Mouse (Mus musculus) heart, embryonic 11.5 days (tissue): Measurements from ENCODE around the gene Helb. TPM values are rescaled to one million over a fixed set of nuclear protein-coding genes. Genes with fewer than 3 reads are reported as not detected.
"Not testable (repeated sequence)": the region's sequence is repeated elsewhere in the genome, so short reads cannot be mapped to it uniquely, and the experiment has no call there.

Source experiments
- ATAC-seq: fragments of 200-750 bp; cut with Nextera tagmentation; replicated peaks from 2 replicates; pipeline ENCODE4 v1.8.0; 2017; ENCODE audit warnings: moderate library complexity; ENCODE audit not compliant: insufficient number of reproducible peaks, low FRiP score, low TSS enrichment
- H3K27ac ChIP-seq: fragments of 300-500 bp; sonication (generic); 2 replicates; pipeline ENCODE4 v1.5.1; 2014; ENCODE audit warnings: mild to moderate bottlenecking, low read depth, low read length
- H3K27me3 ChIP-seq: fragments of 300-500 bp; sonication (generic); 2 replicates; pipeline ENCODE4 v1.6.1; 2014; ENCODE audit warnings: mild to moderate bottlenecking, low read length, mixed read lengths; ENCODE audit not compliant: control insufficient read depth, insufficient read depth
- H3K36me3 ChIP-seq: fragments of 300-500 bp; sonication (generic); 2 replicates; pipeline ENCODE4 v1.6.1; 2014; ENCODE audit warnings: mild to moderate bottlenecking, low read length, moderate library complexity, mixed read lengths; ENCODE audit not compliant: control insufficient read depth, insufficient read depth
- H3K4me1 ChIP-seq: fragments of 300-500 bp; sonication (generic); 2 replicates; pipeline ENCODE4 v1.6.1; 2014; ENCODE audit warnings: low read length; ENCODE audit not compliant: control insufficient read depth, insufficient read depth
- H3K4me2 ChIP-seq: fragments of 300-500 bp; sonication (generic); 2 replicates; pipeline ENCODE4 v1.6.1; 2014; ENCODE audit warnings: mild to moderate bottlenecking, moderate library complexity
- H3K4me3 ChIP-seq: fragments of 300-500 bp; sonication (generic); 2 replicates; pipeline ENCODE4 v1.5.1; 2014; ENCODE audit warnings: low read depth, low read length
- H3K9ac ChIP-seq: fragments of 300-500 bp; sonication (generic); 2 replicates; pipeline ENCODE4 v1.6.1; 2014; ENCODE audit warnings: mild to moderate bottlenecking, low read depth, low read length, moderate library complexity
- H3K9me3 ChIP-seq: fragments of 300-500 bp; sonication (generic); replicated peaks from 2 replicates; pipeline ENCODE4 v1.6.1; 2016; ENCODE audit warnings: low read length; ENCODE audit not compliant: control insufficient read depth
- WGBS: fragments of 180-500 bp; shearing (Covaris S2); extraction: QIAGEN DNeasy Blood & Tissue Kit; methylation state at CpG from one replicate; pipeline ENCODE4 v1.1.7; 2014; ENCODE audit not compliant: insufficient replicate concordance; 5-methylcytosine and 5-hydroxymethylcytosine counted together
- polyA plus RNA-seq: library from polyadenylated mRNA; unstranded; fragments of >200 nt; fragmentation: Nextera tagmentation; extraction: Ambion mirVana; gene quantifications from 2 replicates; pipeline ENCODE4 v1.2.1, GENCODE M21; 2014

Gene Helb
- polyA plus RNA-seq, 1 experiment from 2014 or later: 5.8 TPM

DNA sequence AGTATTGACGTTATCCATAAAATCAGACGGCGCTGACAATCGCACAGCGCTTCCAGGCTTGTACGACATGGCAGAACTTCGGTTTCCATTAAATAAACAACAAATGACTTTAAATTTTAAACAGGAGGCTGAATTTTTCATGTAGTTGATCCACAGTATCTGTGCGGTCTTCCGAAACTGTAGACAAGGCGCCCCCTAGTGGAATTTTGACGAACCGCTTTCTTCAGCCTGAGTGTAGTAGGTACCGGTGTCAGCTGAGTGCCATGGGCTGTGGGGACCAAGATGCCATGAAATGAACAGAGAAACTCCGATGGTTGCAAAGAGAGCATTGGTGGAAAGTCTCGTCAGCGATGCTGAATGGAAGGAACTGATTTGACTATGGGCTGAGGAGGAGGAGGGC lies 17.8 kb upstream of the Helb start:
- Histone ChIP-seq H3K4me1 (no peaks in the 10 kb centered on the region; the same call in 1 of the 2 replicates), H3K4me3 (no peak overlapping the region), H3K4me2 (no peak overlapping the region), H3K27ac (no peak overlapping the region), H3K27me3 (no peaks in the 10 kb centered on the region; the same call in 1 of the 2 replicates), H3K9me3 (no peaks in the 10 kb centered on the region), H3K9ac (no peak overlapping the region), H3K36me3 (no peaks in the 10 kb centered on the region)
- no peak for ATAC-seq
- WGBS: 52% methylated on average over 16 of the region's 16 CpGs

GRCm38 (mm10) chr10:120128601-120129277 lies 16.0 kb upstream of the Helb start:
- no peak overlapping the region for H3K4me3 ChIP-seq
- H3K9me3 ChIP-seq: no peaks in the 10 kb centered on the region
- H3K4me2 ChIP-seq: peak overlapping the region; percentile 29
- H3K27me3 ChIP-seq: no peaks in the 10 kb centered on the region; the same call in 1 of the 2 replicates
- no peak for ATAC-seq
- no peak overlapping the region for H3K27ac ChIP-seq
- no peaks in the 10 kb centered on the region for H3K4me1 ChIP-seq
- H3K9ac ChIP-seq: no peak overlapping the region
- H3K36me3 ChIP-seq: no peaks in the 10 kb centered on the region
- 39% methylated on average over 13 of the region's 13 CpGs for WGBS

DNA sequence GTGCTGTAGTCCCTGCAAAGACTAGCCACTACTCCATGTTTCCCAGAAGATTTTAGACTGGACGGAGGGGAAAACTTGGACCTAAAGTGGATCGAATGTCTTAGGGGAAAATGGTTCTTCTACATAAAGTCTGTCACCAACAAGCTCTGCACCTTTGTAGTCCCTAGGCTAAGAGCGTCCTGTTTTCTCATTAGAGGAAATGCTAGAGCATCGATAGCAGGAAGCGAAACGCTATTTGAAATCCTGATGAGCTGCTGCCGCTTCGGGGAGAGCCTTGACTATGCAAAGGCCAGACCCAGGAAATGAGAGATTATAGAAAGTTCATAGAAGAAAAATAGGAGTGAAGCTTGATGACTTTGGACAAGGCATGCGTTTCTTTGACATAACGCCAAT lies 12.7 kb upstream of the Helb start:
- H3K27me3 ChIP-seq: no peaks in the 10 kb centered on the region; the same call in 1 of the 2 replicates
- no peak overlapping the region for H3K4me3 ChIP-seq
- H3K9me3 ChIP-seq: no peaks in the 10 kb centered on the region
- no peak overlapping the region for H3K9ac ChIP-seq
- no peak for ATAC-seq
- WGBS: 70% methylated on average over 10 of the region's 10 CpGs
- no peak overlapping the region for H3K4me2 ChIP-seq
- no peak overlapping the region for H3K27ac ChIP-seq
- no peaks in the 10 kb centered on the region for H3K4me1 ChIP-seq
- no peaks in the 10 kb centered on the region for H3K36me3 ChIP-seq

- H3K4me3 ChIP-seq: no peak overlapping the region
- no peaks in the 10 kb centered on the region for H3K4me1 ChIP-seq
- no peak overlapping the region for H3K27ac ChIP-seq
- H3K9me3 ChIP-seq: no peaks in the 10 kb centered on the region
- 48% methylated on average over 7 of the region's 7 CpGs for WGBS
- H3K4me2 ChIP-seq: no peak overlapping the region
- no peaks in the 10 kb centered on the region; the same call in 1 of the 2 replicates for H3K27me3 ChIP-seq
- no peaks in the 10 kb centered on the region for H3K36me3 ChIP-seq
- no peak for ATAC-seq
- no peak overlapping the region for H3K9ac ChIP-seq
Observed at GRCm38 (mm10) chr10:120124801-120125464, 12.1 kb upstream of the Helb start.

- no peak for ATAC-seq
- WGBS: 89% methylated on average over 3 of the region's 3 CpGs
- Histone ChIP-seq H3K4me1 (no peaks in the 10 kb centered on the region), H3K9ac (no peak overlapping the region), H3K4me2 (no peak overlapping the region), H3K36me3 (no peaks in the 10 kb centered on the region), H3K27ac (no peak overlapping the region), H3K4me3 (no peak overlapping the region), H3K27me3 (no peaks in the 10 kb centered on the region; the same call in 1 of the 2 replicates), H3K9me3 (no peaks in the 10 kb centered on the region)
Observed at GRCm38 (mm10) chr10:120123721-120124120, 10.9 kb upstream of the Helb start.

DNA sequence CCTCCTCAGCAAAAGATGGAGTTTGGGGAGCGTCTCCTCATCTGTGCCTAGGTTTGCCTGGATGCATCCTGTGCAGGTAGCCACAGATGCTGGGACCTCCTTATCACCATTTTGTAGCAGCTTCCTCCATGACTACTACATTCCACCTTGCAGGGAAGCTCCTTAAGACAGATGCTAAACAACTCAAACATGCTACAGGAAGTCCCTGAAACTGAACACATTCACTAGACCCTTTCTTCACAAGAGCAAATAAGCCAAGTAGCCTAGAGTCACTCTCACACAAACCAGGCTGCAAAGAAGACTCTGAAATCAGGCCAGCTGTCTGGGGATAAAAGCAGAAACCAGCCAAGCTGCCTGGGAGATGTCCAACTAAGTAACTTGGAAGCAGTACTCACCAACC lies 2.5 kb upstream of the Helb start:
- Histone ChIP-seq H3K4me1 (no peaks in the 10 kb centered on the region), H3K27ac (no peak overlapping the region), H3K9ac (no peak overlapping the region), H3K4me2 (no peak overlapping the region), H3K27me3 (no peaks in the 10 kb centered on the region), H3K9me3 (no peaks in the 10 kb centered on the region), H3K4me3 (no peak overlapping the region), H3K36me3 (no peaks in the 10 kb centered on the region)
- no peak for ATAC-seq
- 90% methylated on average over 1 of the region's 1 CpGs for WGBS

- Histone ChIP-seq H3K9ac (no peak overlapping the region), H3K4me3 (no peak overlapping the region), H3K27ac (no peak overlapping the region), H3K9me3 (no peaks in the 10 kb centered on the region), H3K4me2 (no peak overlapping the region), H3K27me3 (no peaks in the 10 kb centered on the region), H3K36me3 (no peaks in the 10 kb centered on the region), H3K4me1 (no peaks in the 10 kb centered on the region)
- 55% methylated on average over 7 of the region's 7 CpGs for WGBS
- ATAC-seq: no peak
Observed at GRCm38 (mm10) chr10:120114493-120114892, 1.7 kb upstream of the Helb start.

DNA sequence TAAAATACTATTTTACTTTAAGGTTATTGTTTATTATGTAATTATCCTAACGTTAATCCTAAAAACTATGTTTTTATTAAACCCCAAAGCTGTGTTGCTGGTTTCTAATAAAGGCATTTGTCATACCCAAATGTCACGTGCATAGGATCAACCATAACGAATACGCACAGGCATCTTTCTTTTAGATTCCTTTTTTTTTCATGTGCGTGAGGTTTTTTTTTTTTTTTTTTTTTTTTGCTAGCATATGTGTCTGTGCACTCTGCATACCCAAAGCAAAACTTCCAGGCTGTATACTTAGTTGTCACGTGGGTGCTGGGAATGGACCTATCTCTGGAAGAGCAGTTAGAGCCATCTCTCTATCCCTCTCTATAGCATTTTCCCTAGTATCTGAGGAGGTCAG lies 1.2 kb upstream of the Helb start:
- no peak overlapping the region for H3K4me3 ChIP-seq
- ATAC-seq: no peak
- 80% methylated on average over 6 of the region's 6 CpGs for WGBS

GRCm38 (mm10) chr10:120113482-120113881 lies 695 bp upstream of the Helb start:
- not testable (repeated sequence) for ATAC-seq, H3K9me3 ChIP-seq, H3K4me1 ChIP-seq, H3K27me3 ChIP-seq, H3K36me3 ChIP-seq, H3K9ac ChIP-seq, H3K27ac ChIP-seq
- peak overlapping the region; percentile 66 for H3K4me2 ChIP-seq
- H3K4me3 ChIP-seq: peak overlapping the region; percentile 76
- 65% methylated on average over 9 of the region's 9 CpGs for whole genome bisulfite sequencing

More for the DNA sequence above, 1.2 kb upstream of the Helb start:
- no peaks in the 10 kb centered on the region for H3K4me1 ChIP-seq
- H3K9me3 ChIP-seq: no peaks in the 10 kb centered on the region
- H3K27ac ChIP-seq: no peak overlapping the region
- H3K4me2 ChIP-seq: no peak overlapping the region
- no peaks in the 10 kb centered on the region for H3K27me3 ChIP-seq
- H3K36me3 ChIP-seq: no peaks in the 10 kb centered on the region
- no peak overlapping the region for H3K9ac ChIP-seq
